Mouse (Mus musculus) hindbrain, embryonic 15.5 days (tissue): ENCODE results near the gene Epas1. TPM values are rescaled to one million over a fixed set of nuclear protein-coding genes. Genes with fewer than 3 reads are reported as not detected.

Experiments used
- ATAC-seq: fragments of 200-750 bp; cut with Nextera tagmentation; 2 replicates; pipeline ENCODE4 v1.8.0; 2017; ENCODE audit warnings: low read depth, moderate number of reproducible peaks, moderate TSS enrichment; ENCODE audit not compliant: low FRiP score
- H3K27ac ChIP-seq: fragments of 300-500 bp; sonication (generic); replicated peaks from 2 replicates; pipeline ENCODE4 v1.5.1; 2015; ENCODE audit warnings: mild to moderate bottlenecking, inconsistent platforms
- H3K27me3 ChIP-seq: fragments of 300-500 bp; sonication (generic); 2 replicates; pipeline ENCODE4 v1.6.1; 2015; ENCODE audit warnings: control low read depth, inconsistent platforms
- H3K36me3 ChIP-seq: fragments of 300-500 bp; sonication (generic); 2 replicates; pipeline ENCODE4 v1.6.1; 2015; ENCODE audit warnings: control low read depth, inconsistent platforms
- H3K4me1 ChIP-seq: fragments of 300-500 bp; sonication (generic); replicated peaks from 2 replicates; pipeline ENCODE4 v1.6.1; 2015; ENCODE audit warnings: control low read depth, inconsistent platforms
- H3K4me2 ChIP-seq: fragments of 300-500 bp; sonication (generic); 2 replicates; pipeline ENCODE4 v1.6.1; 2015; ENCODE audit warnings: moderate library complexity, mild to moderate bottlenecking, inconsistent platforms
- H3K4me3 ChIP-seq: fragments of 300-500 bp; sonication (generic); 2 replicates; pipeline ENCODE4 v1.5.1; 2015; ENCODE audit warnings: mild to moderate bottlenecking, inconsistent platforms
- H3K9ac ChIP-seq: fragments of 300-500 bp; sonication (generic); 2 replicates; pipeline ENCODE4 v1.6.1; 2015; ENCODE audit warnings: inconsistent platforms
- H3K9me3 ChIP-seq: fragments of 300-500 bp; sonication (generic); 2 replicates; pipeline ENCODE4 v1.6.1; 2016; ENCODE audit warnings: control low read depth, inconsistent platforms
- WGBS: fragments of 180-500 bp; shearing (Covaris S2); methylation state at CpG from one replicate; pipeline ENCODE4 v1.1.7; 2015; 5-methylcytosine and 5-hydroxymethylcytosine counted together
- polyA plus RNA-seq: library from polyadenylated mRNA; unstranded; fragments of >200 nt; fragmentation: Nextera tagmentation; extraction: Ambion mirVana; gene quantifications from 2 replicates; pipeline ENCODE4 v1.2.1, GENCODE M21; 2015

Epas1 gene
- polyA plus RNA-seq, 1 experiment from 2014 or later, result 6.3 TPM

DNA sequence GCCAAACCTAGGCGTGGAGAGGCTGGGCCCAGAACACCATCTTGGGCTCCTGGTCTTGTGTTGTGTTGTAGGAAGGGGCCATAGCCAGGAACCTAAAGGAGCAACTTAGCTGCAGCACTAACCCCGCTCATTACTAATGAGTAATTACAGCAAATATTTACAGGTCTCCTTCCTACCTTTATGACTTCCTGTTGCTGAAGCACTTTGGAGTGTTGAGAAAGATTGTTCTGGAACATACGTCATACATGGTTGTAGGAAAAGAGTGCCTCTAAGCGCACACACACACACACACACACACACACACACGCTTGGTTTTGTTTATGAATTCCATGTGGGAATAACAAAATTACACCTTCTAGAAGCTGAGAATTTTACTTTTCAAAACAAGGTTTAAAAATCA, 8.4 kb downstream of the Epas1 start:
- H3K4me3 ChIP-seq, result no peak overlapping the region
- H3K4me2 ChIP-seq, result no peak overlapping the region
- no peak overlapping the region for H3K9ac ChIP-seq
- no peaks in the 10 kb centered on the region for H3K9me3 ChIP-seq
- no peaks in the 10 kb centered on the region for H3K4me1 ChIP-seq
- H3K27ac ChIP-seq, result no peak overlapping the region
- H3K36me3 ChIP-seq, result no peaks in the 10 kb centered on the region
- H3K27me3 ChIP-seq, result no peaks in the 10 kb centered on the region
- WGBS, result 87% methylated on average over 5 of the region's 5 CpGs
- no peak for ATAC-seq

DNA sequence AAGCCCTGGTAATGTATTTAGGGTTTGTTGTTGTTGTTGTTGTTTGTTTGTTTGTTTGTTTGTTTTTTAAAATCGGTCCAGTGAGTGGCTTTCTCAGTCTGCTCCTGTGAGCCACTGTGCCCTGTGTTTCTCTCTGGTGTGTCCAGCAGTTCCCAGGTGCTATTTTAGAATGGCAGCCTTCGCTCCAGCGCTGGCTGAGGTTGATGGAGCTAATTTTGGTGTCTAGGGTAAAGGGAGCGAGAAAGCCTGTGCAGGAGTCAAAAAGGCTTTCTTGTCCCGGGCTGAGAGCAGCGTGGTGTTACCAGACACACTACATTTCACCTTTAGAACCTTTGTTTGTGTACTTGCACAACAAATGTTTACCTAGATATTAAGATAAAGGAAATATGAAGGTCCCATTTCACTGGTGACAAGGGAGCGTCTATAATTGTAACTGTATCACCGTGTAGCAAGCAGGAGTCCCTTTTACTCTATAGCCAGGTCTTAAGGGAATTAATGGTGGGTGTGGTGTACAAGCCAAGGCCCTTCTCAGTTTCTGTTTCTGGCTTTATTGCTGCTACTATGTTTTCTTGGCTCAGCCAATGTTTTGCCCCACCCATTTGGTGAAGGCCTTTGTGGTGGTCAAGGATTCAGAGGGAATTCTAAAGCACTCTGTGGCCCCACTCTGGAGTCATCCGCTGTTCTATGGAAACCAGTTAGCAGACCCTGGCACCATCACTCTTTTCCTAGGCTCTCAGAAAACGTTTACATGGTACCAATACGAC, 9.2 kb downstream of the Epas1 start:
- H3K36me3 ChIP-seq, result no peaks in the 10 kb centered on the region
- no peaks in the 10 kb centered on the region for H3K27me3 ChIP-seq
- no peaks in the 10 kb centered on the region for H3K9me3 ChIP-seq
- no peak overlapping the region for H3K27ac ChIP-seq
- H3K4me2 ChIP-seq, result no peak overlapping the region
- H3K4me1 ChIP-seq, result no peaks in the 10 kb centered on the region
- H3K4me3 ChIP-seq, result no peak overlapping the region
- 86% methylated on average over 11 of the region's 11 CpGs for WGBS
- no peak for ATAC-seq
- no peak overlapping the region for H3K9ac ChIP-seq

DNA sequence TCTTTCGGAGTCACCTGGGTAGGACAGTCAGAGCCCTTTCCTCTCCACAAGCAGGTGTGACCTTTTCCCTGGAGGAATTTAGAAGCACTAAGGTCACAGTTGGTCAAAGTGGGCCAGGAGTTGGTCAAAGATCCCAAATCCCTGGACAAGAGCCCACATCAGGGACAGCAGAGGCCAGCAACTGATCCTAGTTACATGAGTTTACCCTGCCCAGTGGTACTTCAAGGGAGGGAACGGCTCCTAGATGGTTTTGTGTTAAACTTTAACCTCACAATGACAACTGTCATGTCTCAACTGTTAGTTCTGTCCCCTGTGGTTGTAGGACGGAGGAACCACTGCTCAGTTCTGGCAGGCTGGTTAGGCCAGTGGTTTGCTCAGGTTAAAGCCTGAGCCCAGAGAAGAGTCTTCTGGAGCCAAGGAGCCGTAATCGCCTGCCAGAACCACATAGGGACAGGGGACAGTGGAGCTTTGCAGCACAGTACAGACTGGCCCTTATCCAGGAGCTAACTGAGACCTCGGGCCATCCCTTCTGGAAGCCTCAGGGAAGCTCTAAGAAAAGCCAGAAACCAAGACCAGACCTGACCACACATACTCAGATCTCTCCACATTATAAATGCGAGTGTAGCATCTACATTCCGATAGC, 12.4 kb downstream of the Epas1 start:
- ATAC-seq, result no peak
- no peaks in the 10 kb centered on the region for H3K36me3 ChIP-seq

DNA sequence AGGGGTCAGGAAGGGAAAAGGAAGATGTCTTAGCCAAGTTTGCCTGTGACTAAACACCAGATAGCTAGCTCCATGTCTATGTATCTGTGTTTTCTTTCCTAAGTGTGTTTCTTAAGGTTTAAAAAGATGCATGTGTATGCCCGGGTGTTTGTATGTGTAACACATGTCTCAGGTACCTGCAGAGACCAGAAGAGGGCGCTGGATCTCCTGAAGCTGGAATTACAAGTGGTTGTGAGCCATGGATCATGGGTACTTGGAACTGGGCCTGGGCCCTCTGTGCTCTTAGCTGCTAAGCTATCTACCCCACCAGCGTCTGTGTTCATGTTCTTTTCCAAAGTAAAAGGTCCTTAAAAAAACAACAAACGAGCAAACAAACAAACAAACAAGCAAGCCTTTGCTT, 12.9 kb downstream of the Epas1 start:
- WGBS, result 91% methylated on average over 4 of the region's 4 CpGs
- Histone ChIP-seq H3K27ac (no peak overlapping the region), H3K4me1 (no peaks in the 10 kb centered on the region), H3K4me2 (no peak overlapping the region), H3K9me3 (no peaks in the 10 kb centered on the region), H3K27me3 (no peaks in the 10 kb centered on the region), H3K36me3 (no peaks in the 10 kb centered on the region), H3K9ac (no peak overlapping the region), H3K4me3 (no peak overlapping the region)
- no peak for ATAC-seq

More for the DNA sequence above, 12.4 kb downstream of the Epas1 start:
- no peak overlapping the region for H3K27ac ChIP-seq
- no peaks in the 10 kb centered on the region for H3K27me3 ChIP-seq
- H3K9me3 ChIP-seq, result no peaks in the 10 kb centered on the region
- H3K4me2 ChIP-seq, result no peak overlapping the region
- H3K9ac ChIP-seq, result no peak overlapping the region
- WGBS, result 88% methylated on average over 8 of the region's 8 CpGs
- H3K4me1 ChIP-seq, result no peaks in the 10 kb centered on the region
- H3K4me3 ChIP-seq, result no peak overlapping the region

DNA sequence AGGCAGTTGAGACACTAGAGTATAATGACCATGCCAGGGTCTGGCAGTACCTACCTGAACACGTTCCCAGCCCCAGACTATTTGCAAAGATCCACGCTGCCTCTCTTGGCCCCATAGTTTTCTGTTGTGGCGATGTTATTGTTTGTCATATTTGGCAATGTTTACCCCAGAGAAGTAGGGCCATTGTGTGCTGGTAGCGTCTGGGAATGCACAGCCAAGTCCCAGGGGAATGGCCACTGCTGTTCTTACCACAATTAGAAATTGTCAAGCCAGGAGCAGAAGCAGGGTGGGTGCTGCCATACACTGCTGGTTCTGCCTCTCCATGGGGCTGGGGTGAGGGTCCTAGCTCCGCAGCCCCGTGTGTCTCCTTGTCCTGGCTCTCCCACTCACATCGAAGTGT, 15.1 kb downstream of the Epas1 start:
- H3K4me3 ChIP-seq, result no peak overlapping the region
- H3K9me3 ChIP-seq, result no peaks in the 10 kb centered on the region
- 0 out of 2 replicates have a peak, but pooled peaks cover 5% of the 10 kb centered on the region for H3K4me1 ChIP-seq
- H3K27me3 ChIP-seq, result no peaks in the 10 kb centered on the region
- H3K9ac ChIP-seq, result no peak overlapping the region
- no peak for ATAC-seq
- H3K27ac ChIP-seq, result no peak overlapping the region
- no peaks in the 10 kb centered on the region for H3K36me3 ChIP-seq
- no peak overlapping the region for H3K4me2 ChIP-seq
- 67% methylated on average over 7 of the region's 7 CpGs for WGBS

DNA sequence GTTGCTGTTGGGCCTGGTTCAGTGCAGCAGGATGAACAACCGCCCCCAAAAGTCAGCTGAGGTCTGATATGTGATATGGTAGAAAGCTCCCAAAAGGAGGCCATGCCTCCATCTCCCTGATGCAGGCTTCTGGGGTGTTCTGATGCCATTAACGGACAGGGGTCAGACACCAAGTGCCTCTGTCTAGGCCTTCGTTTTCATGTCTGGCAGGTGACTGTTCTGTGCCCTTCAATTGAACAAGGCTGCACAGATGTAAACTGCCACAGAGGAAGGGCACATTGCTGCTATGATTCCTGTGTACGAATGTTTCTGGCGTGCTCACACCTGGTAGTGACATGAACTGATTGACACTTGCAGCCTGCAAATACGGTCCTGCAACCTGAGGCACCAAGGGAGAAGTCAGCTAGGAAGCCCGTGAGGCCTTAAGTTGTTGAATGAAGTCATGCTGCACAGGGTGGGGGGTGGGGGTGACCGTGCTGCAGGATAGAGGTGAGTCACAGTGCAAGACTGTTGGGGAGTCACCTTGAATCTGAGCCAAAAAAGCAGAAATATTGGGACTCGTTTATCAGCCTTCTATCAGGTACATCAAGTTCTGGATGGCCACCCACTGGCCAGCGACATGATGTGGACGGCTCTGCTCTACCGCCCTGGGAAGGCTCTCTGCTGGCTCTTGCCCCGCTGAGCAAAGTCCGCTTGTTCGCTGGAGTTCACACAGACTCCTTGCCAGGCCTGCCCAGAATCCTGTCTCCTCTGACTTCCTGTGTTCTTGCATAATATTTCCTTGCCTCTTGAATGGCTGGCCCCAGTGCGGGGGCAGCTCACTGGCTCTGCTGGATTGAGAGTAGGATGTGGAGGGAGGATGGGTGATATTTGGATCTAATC, 16.1 kb downstream of the Epas1 start:
- ATAC-seq, result 0 out of 2 replicates have a peak, but pooled peaks have one; percentile 23
- WGBS, result 74% methylated on average over 16 of the region's 16 CpGs
- no peaks in the 10 kb centered on the region for H3K27me3 ChIP-seq
- no peak overlapping the region for H3K4me3 ChIP-seq
- H3K27ac ChIP-seq, result no peak overlapping the region
- no peaks in the 10 kb centered on the region for H3K9me3 ChIP-seq
- no peaks in the 10 kb centered on the region for H3K36me3 ChIP-seq
- H3K4me2 ChIP-seq, result no peak overlapping the region
- 0 out of 2 replicates have a peak, but pooled peaks cover 5% of the 10 kb centered on the region for H3K4me1 ChIP-seq
- no peak overlapping the region for H3K9ac ChIP-seq

DNA sequence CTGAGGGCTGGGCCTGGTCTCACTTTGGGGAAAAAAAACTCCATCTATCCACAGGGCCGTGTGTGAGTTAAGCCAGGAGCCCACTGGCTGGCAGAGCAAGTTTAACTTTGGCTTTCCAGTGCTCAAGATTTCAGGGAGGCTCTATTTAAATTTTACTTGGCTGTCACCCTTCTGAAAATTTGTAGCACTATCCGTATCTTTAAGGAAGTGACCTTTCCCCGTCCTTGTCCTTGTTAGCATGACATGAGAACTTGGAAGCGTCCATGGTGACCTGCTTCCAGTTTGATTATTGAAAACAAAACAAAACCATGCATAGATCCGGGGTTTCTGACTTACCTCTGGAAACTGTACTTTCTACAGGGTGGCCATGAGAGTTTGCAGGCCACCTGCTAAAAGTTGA, 17.3 kb downstream of the Epas1 start:
- Histone ChIP-seq H3K4me1 (0 out of 2 replicates have a peak, but pooled peaks cover 5% of the 10 kb centered on the region), H3K27me3 (no peaks in the 10 kb centered on the region), H3K9me3 (no peaks in the 10 kb centered on the region), H3K4me3 (no peak overlapping the region), H3K4me2 (no peak overlapping the region), H3K36me3 (no peaks in the 10 kb centered on the region), H3K27ac (no peak overlapping the region), H3K9ac (no peak overlapping the region)
- no peak for ATAC-seq
- WGBS, result 80% methylated on average over 5 of the region's 5 CpGs

DNA sequence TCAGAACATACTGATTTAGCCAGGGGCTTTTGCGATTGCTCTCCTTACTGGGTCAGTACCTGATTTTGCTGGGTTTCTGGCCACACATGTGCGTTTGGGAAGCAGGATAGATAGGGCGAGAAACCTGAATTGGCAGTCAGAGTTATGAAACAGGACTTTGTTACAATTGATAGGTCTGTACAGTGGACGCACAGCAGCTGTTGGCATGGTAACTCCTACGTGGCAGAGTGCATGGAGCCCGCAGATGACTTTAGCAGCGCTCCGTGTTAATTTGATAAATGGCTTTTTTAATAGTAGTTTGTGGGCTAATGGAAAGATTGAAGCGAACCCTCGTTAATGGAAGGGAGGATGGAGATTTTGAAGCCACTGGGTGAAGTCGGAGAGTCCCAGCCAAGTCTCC, 18.5 kb downstream of the Epas1 start:
- Histone ChIP-seq H3K9me3 (no peaks in the 10 kb centered on the region), H3K27me3 (no peaks in the 10 kb centered on the region), H3K36me3 (no peaks in the 10 kb centered on the region), H3K4me2 (peak overlapping the region; percentile 4; the same call in 1 of the 2 replicates), H3K27ac (no peak overlapping the region), H3K9ac (no peak overlapping the region), H3K4me3 (no peak overlapping the region), H3K4me1 (0 out of 2 replicates have a peak, but pooled peaks cover 5% of the 10 kb centered on the region)
- WGBS, result 48% methylated on average over 11 of the region's 11 CpGs
- peak; percentile 74; the same call in 1 of the 2 replicates for ATAC-seq

DNA sequence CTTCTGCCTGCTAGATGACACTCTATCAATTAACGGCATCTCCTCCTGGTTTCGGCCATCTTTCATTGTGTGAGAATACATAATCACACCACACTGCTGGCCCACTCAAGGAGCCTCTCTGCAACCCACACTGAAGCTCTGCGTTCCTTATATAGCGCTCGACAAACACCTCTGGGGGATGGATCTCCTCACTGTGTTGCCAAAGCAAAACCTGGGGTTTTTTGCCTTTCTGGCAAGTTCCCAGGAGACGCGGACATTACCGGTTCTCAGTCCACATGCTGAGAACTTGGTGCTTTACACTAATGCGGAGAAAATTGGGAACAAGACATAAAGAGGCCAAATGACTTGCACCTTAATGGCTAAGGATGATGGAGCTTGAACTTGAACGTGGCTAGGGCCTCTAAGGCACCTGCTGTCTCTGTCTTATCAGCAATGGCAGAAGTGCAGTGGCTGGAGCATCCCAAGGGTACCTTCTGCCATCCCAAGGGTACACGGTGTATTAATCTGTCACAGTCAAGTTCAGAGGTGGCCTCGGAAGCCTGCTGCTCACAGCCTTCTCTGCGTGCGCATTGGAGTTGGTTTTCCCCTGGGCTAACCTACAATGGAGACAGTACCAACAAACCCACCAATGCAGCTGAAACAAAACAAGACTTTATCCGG, 19.6 kb downstream of the Epas1 start:
- no peaks in the 10 kb centered on the region for H3K9me3 ChIP-seq
- no peak overlapping the region for H3K9ac ChIP-seq
- no peak for ATAC-seq
- H3K36me3 ChIP-seq, result no peaks in the 10 kb centered on the region
- no peak overlapping the region for H3K27ac ChIP-seq
- no peak overlapping the region for H3K4me3 ChIP-seq
- 87% methylated on average over 15 of the region's 15 CpGs for WGBS
- H3K4me1 ChIP-seq, result 0 out of 2 replicates have a peak, but pooled peaks cover 5% of the 10 kb centered on the region
- no peaks in the 10 kb centered on the region for H3K27me3 ChIP-seq
- H3K4me2 ChIP-seq, result no peak overlapping the region

DNA sequence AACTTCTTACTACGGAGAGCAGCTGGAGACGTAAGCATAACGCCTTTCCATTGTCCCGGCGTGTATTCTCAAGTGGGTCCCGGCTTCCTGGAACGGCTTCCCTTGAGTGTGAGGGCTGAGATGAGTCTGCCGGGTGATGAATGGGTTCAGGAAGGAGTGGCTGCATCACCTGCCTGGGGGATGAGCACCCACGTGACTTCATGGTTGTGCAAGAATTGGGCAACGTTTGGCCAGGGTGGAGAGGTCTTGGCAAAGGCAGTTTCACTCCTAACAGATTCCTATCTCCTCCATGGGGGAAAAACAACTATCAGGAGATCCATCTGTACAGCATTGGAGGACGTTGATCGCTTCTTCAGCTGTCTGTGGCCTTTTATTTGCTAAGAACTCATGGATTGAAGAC, 23.0 kb downstream of the Epas1 start:
- Histone ChIP-seq H3K4me1 (0 out of 2 replicates have a peak, but pooled peaks cover 7% of the 10 kb centered on the region), H3K27me3 (no peaks in the 10 kb centered on the region), H3K27ac (no peak overlapping the region), H3K36me3 (no peaks in the 10 kb centered on the region), H3K9me3 (no peaks in the 10 kb centered on the region), H3K9ac (no peak overlapping the region), H3K4me2 (no peak overlapping the region), H3K4me3 (no peak overlapping the region)
- ATAC-seq, result no peak
- WGBS, result 86% methylated on average over 12 of the region's 12 CpGs

DNA sequence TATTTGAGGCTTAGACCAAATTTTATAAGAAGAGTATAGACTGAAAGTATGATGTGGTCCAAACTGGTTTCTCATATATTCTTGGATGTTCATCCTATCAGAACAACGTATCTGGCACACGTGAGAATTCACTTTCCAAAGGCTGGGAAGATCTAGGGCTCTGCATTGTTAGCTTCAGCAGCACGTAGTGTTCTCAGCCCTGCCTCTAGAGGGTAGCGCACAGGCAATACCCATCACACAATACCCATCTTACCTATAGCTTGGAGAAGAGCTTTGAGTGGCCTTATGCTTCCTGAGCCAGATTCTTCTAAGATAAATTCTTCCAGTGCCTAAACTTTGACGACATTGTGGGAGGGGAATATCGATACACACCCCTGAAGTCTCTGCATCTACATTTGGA, 24.6 kb downstream of the Epas1 start:
- H3K27me3 ChIP-seq, result no peaks in the 10 kb centered on the region
- H3K4me2 ChIP-seq, result no peak overlapping the region
- no peaks in the 10 kb centered on the region for H3K36me3 ChIP-seq
- 93% methylated on average over 6 of the region's 6 CpGs for WGBS
- peaks cover 11% of the 10 kb centered on the region; the same call in 1 of the 2 replicates for H3K4me1 ChIP-seq
- H3K9me3 ChIP-seq, result no peaks in the 10 kb centered on the region
- H3K27ac ChIP-seq, result no peak overlapping the region
- H3K4me3 ChIP-seq, result no peak overlapping the region
- no peak overlapping the region for H3K9ac ChIP-seq
- ATAC-seq, result no peak
